Mouse (Mus musculus): ENCODE measurements around the gene Copz2. TPM values are rescaled to one million over a fixed set of nuclear protein-coding genes. Genes with fewer than 3 reads are reported as not detected.

Copz2 gene
- polyA plus RNA-seq, 1 experiment from 2014 or later, result 105 TPM

- Histone ChIP-seq H3K4me1 (replicated peaks) (peaks cover 11% of the 10 kb centered on the region), H3K4me3 (no peak overlapping the region), H3K27me3 (replicated peaks) (no peaks in the 10 kb centered on the region), H3K4me2 (no peak overlapping the region), H3K27ac (ENCODE audit: poor library complexity, severe bottlenecking) (no peak overlapping the region), H3K36me3 (peaks cover 90% of the 10 kb centered on the region), H3K9ac (no peak overlapping the region), H3K9me3 (replicated peaks) (no peaks in the 10 kb centered on the region)
- WGBS, result 77% methylated on average over 8 of the region's 8 CpGs
- ATAC-seq (ENCODE audit: insufficient number of reproducible peaks, low FRiP score), result no peak
These were observed 31.5 kb upstream of the Copz2 start for GRCm38 (mm10) chr11:96818128-96818710.

- no peak for ATAC-seq (ENCODE audit: insufficient number of reproducible peaks, low FRiP score)
- Histone ChIP-seq H3K9me3 (replicated peaks) (no peaks in the 10 kb centered on the region), H3K27me3 (replicated peaks) (no peaks in the 10 kb centered on the region), H3K4me3 (no peak overlapping the region), H3K9ac (no peak overlapping the region), H3K4me2 (no peak overlapping the region), H3K27ac (ENCODE audit: poor library complexity, severe bottlenecking) (no peak overlapping the region), H3K36me3 (peaks cover 73% of the 10 kb centered on the region), H3K4me1 (replicated peaks) (peaks cover 46% of the 10 kb centered on the region)
- 88% methylated on average over 10 of the region's 10 CpGs for WGBS
These were observed 27.7 kb upstream of the Copz2 start for GRCm38 (mm10) chr11:96821956-96822355.

- H3K27ac ChIP-seq (ENCODE audit: poor library complexity, severe bottlenecking), result peak overlapping the region; percentile 46; the same call in 1 of the 2 replicates
- H3K9ac ChIP-seq, result peak overlapping the region; percentile 76
- peaks cover 56% of the 10 kb centered on the region for H3K4me1 ChIP-seq (replicated peaks)
These were observed 26.8 kb upstream of the Copz2 start for GRCm38 (mm10) chr11:96822675-96823470.

GRCm38 (mm10) chr11:96823471-96823837 lies 26.2 kb upstream of the Copz2 start:
- H3K4me1 ChIP-seq (replicated peaks), result peaks cover 60% of the 10 kb centered on the region
- 12% methylated on average over 13 of the region's 13 CpGs for WGBS
- H3K4me2 ChIP-seq, result peak overlapping the region; percentile 99
- peak overlapping the region; percentile 62 for H3K4me3 ChIP-seq
- no peaks in the 10 kb centered on the region for H3K9me3 ChIP-seq (replicated peaks)
- H3K36me3 ChIP-seq, result peaks cover 67% of the 10 kb centered on the region
- peak overlapping the region; percentile 76 for H3K9ac ChIP-seq
- H3K27me3 ChIP-seq (replicated peaks), result no peaks in the 10 kb centered on the region
- peak; percentile 7; the same call in 1 of the 2 replicates for ATAC-seq (ENCODE audit: insufficient number of reproducible peaks, low FRiP score)
- H3K27ac ChIP-seq (ENCODE audit: poor library complexity, severe bottlenecking), result peak overlapping the region; percentile 46

More at GRCm38 (mm10) chr11:96822675-96823470, 26.8 kb upstream of the Copz2 start:
- no peaks in the 10 kb centered on the region for H3K9me3 ChIP-seq (replicated peaks)
- peak overlapping the region; percentile 62 for H3K4me3 ChIP-seq
- 38% methylated on average over 4 of the region's 4 CpGs for WGBS
- peak overlapping the region; percentile 99 for H3K4me2 ChIP-seq
- no peak for ATAC-seq (ENCODE audit: insufficient number of reproducible peaks, low FRiP score)
- H3K27me3 ChIP-seq (replicated peaks), result no peaks in the 10 kb centered on the region
- peaks cover 73% of the 10 kb centered on the region for H3K36me3 ChIP-seq

- Histone ChIP-seq H3K27ac (ENCODE audit: poor library complexity, severe bottlenecking) (peak overlapping the region; percentile 78), H3K4me1 (replicated peaks) (peaks cover 63% of the 10 kb centered on the region), H3K27me3 (replicated peaks) (no peaks in the 10 kb centered on the region), H3K4me3 (peak overlapping the region; percentile 62), H3K4me2 (peak overlapping the region; percentile 99), H3K36me3 (peaks cover 60% of the 10 kb centered on the region), H3K9me3 (replicated peaks) (no peaks in the 10 kb centered on the region), H3K9ac (peak overlapping the region; percentile 76)
- WGBS, result under 1% methylated on average over 26 of the region's 26 CpGs
- ATAC-seq (ENCODE audit: insufficient number of reproducible peaks, low FRiP score), result peak; percentile 87
These were observed 25.5 kb upstream of the Copz2 start for GRCm38 (mm10) chr11:96823880-96824782.

- peak overlapping the region; percentile 64 for H3K9ac ChIP-seq
- 21% methylated on average over 7 of the region's 7 CpGs for WGBS
- no peak for ATAC-seq (ENCODE audit: insufficient number of reproducible peaks, low FRiP score)
These were observed 24.7 kb upstream of the Copz2 start for GRCm38 (mm10) chr11:96824783-96825495.

GRCm38 (mm10) chr11:96826481-96826880 lies 23.2 kb upstream of the Copz2 start:
- 77% methylated on average over 2 of the region's 2 CpGs for WGBS
- no peaks in the 10 kb centered on the region for H3K9me3 ChIP-seq (replicated peaks)
- H3K27ac ChIP-seq (ENCODE audit: poor library complexity, severe bottlenecking), result peak overlapping the region; percentile 78
- peaks cover 37% of the 10 kb centered on the region for H3K36me3 ChIP-seq
- peak overlapping the region; percentile 64 for H3K9ac ChIP-seq
- no peak for ATAC-seq (ENCODE audit: insufficient number of reproducible peaks, low FRiP score)
- H3K4me2 ChIP-seq, result peak overlapping the region; percentile 99
- H3K4me3 ChIP-seq, result peak overlapping the region; percentile 32
- peaks cover 66% of the 10 kb centered on the region for H3K4me1 ChIP-seq (replicated peaks)
- H3K27me3 ChIP-seq (replicated peaks), result no peaks in the 10 kb centered on the region

More at GRCm38 (mm10) chr11:96824783-96825495, 24.7 kb upstream of the Copz2 start:
- peaks cover 63% of the 10 kb centered on the region for H3K4me1 ChIP-seq (replicated peaks)
- peak overlapping the region; percentile 62 for H3K4me3 ChIP-seq
- H3K36me3 ChIP-seq, result peaks cover 52% of the 10 kb centered on the region
- H3K9me3 ChIP-seq (replicated peaks), result no peaks in the 10 kb centered on the region
- peak overlapping the region; percentile 78 for H3K27ac ChIP-seq (ENCODE audit: poor library complexity, severe bottlenecking)
- no peaks in the 10 kb centered on the region for H3K27me3 ChIP-seq (replicated peaks)
- peak overlapping the region; percentile 99 for H3K4me2 ChIP-seq

GRCm38 (mm10) chr11:96827062-96827581 lies 22.5 kb upstream of the Copz2 start:
- H3K4me1 ChIP-seq (replicated peaks), result peaks cover 66% of the 10 kb centered on the region
- H3K4me3 ChIP-seq, result peak overlapping the region; percentile 32
- peak overlapping the region; percentile 99 for H3K4me2 ChIP-seq
- no peak for ATAC-seq (ENCODE audit: insufficient number of reproducible peaks, low FRiP score)
- H3K9ac ChIP-seq, result peak overlapping the region; percentile 64
- H3K27me3 ChIP-seq (replicated peaks), result no peaks in the 10 kb centered on the region
- no peaks in the 10 kb centered on the region for H3K9me3 ChIP-seq (replicated peaks)
- H3K36me3 ChIP-seq, result peaks cover 30% of the 10 kb centered on the region
- peak overlapping the region; percentile 78 for H3K27ac ChIP-seq (ENCODE audit: poor library complexity, severe bottlenecking)
- WGBS, result 74% methylated on average over 12 of the region's 12 CpGs

- Histone ChIP-seq H3K27ac (ENCODE audit: poor library complexity, severe bottlenecking) (peak overlapping the region; percentile 78), H3K9ac (peak overlapping the region; percentile 64), H3K4me2 (peak overlapping the region; percentile 99), H3K27me3 (replicated peaks) (no peaks in the 10 kb centered on the region), H3K4me1 (replicated peaks) (peaks cover 58% of the 10 kb centered on the region), H3K36me3 (peaks cover 22% of the 10 kb centered on the region), H3K4me3 (peak overlapping the region; percentile 32), H3K9me3 (replicated peaks) (no peaks in the 10 kb centered on the region)
- 51% methylated on average over 9 of the region's 9 CpGs for WGBS
- no peak for ATAC-seq (ENCODE audit: insufficient number of reproducible peaks, low FRiP score)
These were observed 21.8 kb upstream of the Copz2 start for GRCm38 (mm10) chr11:96827917-96828316.

GRCm38 (mm10) chr11:96828881-96829280 lies 20.8 kb upstream of the Copz2 start:
- Histone ChIP-seq H3K36me3 (peaks cover 21% of the 10 kb centered on the region), H3K27me3 (replicated peaks) (no peaks in the 10 kb centered on the region), H3K9me3 (replicated peaks) (no peaks in the 10 kb centered on the region), H3K4me2 (peak overlapping the region; percentile 92), H3K9ac (peak overlapping the region; percentile 94), H3K4me1 (replicated peaks) (peaks cover 48% of the 10 kb centered on the region), H3K4me3 (peak overlapping the region; percentile 83), H3K27ac (ENCODE audit: poor library complexity, severe bottlenecking) (peak overlapping the region; percentile 100)
- WGBS, result 10% methylated on average over 10 of the region's 10 CpGs
- ATAC-seq (ENCODE audit: insufficient number of reproducible peaks, low FRiP score), result no peak
